Mouse (Mus musculus) layer of hippocampus, adult 9-11 months (tissue): Measurements from ENCODE around the gene Atxn7.
"Not testable (repeated sequence)": the region's sequence is repeated elsewhere in the genome, so short reads cannot be mapped to it uniquely, and the experiment has no call there.

ENCODE experiments used
- DNase-seq: peaks from one replicate; pipeline ENCODE4 v3.0.0; 2022

Atxn7 gene

DNA sequence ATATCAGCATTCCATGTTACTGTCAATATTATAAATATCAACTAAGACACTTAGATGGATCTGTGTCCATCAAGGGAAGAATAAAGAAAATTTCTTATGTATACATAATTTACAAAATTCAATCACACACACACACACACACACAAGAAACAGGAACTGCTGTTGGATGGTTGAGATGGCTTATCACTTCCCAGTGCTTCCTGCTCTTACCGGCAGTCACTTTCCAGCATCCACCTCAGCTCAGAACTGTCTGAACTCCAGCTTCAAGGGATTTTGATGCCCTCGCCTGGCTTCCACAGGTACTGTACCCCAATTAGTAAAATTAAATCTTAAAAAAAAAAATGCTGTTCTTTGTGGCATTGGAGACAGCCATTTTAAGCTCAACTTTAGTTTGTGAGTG is 27.2 kb downstream of the Atxn7 start:
- no peak for DNase-seq

DNA sequence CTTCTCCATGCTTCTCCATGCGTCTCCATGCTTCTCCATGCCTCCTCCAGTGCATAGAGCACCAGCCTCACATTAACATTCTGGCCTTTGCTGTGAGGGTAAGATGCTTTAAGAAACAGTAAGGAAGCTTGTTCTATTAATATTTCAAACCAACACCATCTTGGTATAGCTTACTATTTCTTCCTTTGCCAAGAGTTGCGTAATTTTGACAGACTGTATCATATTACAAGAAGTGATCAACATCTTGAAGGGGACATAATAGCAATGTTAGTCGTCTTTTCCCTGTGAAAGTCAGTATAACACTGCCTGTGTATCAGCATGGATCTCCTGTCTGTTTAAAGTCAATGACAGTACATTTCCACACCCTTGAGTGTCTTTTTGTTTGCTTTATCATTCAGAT is 29.5 kb downstream of the Atxn7 start:
- DNase-seq = no peak

DNA sequence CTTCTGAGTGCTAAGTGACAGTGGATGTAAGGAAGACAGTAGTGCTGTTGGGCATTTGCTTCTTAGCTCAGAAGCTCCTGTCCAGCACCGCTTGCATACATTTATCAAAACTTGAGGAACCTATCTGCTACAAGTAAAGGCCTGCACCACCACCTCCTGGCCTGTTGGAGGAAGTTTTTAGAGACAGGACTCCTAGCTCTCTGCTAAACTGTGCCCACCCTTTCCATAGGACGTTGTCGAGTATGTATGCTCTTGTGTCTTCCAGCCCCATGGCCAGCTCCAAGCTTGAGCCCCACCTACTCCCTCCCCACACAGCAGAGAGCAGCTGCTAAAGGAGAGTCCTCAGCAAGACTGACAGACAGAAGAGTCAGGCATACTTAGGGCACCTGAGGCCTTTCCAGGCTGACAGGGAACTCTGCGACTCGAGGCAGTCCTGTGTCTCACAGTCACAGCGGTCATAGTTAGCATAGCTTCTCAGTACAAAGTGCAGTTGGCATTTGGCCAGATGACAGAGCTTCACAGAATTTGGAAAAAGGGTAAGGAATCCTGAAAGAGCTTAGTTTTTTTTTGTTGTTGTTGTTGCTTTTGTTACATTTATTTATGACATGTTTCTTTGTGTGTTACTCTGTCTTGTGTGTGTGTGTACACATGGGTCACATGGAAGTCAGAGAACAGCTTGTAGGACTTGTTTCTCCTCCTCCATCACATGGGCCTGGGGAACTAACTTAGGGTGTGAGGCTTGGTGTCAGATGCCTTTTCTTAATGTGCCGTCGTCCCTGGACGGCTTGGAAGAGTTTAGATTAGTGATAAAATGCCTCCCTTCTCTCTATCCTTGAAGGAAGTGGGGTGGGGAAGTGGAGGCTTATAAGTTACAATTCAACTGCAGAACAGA is 34.2 kb downstream of the Atxn7 start:
- no peak for DNase-seq

DNA sequence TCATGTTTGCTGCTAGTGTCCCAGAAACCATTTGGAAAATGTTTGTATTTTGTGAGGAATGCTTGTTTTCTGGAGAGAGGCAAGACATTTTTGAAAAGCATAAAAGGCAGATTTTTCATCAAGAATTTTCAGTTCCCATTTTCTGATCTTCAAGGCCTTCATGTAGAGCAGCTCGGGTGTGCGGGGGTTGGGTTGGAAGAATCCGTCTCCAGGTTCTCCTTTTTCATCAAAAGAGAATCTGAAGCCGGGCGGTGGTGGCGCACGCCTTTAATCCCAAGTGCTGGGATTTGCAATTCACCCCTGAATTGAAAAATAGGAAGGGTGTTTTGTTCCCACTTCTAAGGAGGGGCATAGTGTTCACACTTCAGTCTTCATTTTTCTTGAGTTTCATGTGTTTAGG is 41.5 kb downstream of the Atxn7 start:
- no peak for DNase-seq

DNA sequence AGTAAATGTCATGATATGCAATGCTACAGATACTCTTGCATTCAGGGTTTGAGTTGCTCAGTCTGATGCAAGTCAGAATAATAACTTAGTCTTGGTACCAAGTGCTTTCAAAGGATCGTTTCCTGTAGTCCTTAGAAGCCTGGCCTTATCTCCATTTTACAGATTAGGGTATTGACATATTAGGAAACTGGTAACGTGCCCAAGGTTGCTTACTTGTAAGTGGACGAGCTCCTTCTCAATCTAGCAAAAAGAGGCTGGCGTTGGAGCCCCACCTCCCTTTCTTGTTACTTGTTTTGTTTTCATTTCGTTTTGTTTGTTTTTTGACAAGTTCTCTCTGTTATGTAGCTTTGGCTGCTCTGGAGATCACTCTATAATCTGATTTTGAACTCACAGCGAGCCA is 48.5 kb downstream of the Atxn7 start:
- no peak for DNase-seq

DNA sequence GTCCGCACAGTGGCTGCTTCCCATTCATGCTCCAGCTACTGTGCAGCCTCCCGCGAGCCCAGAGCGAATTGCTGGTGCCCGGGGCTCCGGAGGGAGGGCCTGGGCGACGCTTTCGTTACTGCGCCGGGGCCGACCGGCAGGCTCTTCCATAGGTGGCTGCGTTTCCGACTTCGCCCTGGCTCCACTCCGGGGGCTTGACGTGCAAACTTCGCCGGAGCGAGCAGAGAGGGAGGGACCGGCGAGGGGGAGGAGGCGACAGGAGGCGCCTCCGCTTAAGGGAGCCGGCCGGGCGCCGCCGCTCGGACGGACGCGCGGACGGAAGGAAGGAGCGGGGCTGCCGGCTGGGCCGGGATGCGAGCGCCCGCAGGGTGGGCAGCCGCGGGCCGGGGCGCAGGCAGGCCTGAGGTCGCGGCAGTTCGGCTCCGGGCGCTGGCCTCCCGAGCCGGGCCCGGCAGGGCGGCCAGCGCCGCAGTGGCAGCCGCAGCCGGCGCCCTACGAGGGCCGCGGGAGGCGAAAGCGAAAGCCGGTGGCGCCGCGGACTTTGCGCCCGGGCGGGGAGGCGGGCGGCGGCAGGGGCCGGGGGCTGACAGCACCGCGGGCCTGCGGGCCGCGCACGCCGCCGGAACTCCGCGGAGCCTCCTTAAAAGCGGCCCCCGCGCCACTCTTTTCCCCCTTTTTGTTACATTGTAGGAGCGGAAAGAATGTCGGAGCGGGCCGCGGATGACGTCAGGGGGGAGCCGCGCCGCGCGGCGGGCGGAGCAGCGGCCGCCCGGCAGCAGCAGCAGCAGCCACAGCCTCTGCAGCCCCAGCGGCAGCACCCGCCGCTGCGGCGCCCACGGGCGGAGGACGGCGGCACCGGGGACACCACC is 51.4 kb downstream of the Atxn7 start:
- peak; percentile 86 for DNase-seq

DNA sequence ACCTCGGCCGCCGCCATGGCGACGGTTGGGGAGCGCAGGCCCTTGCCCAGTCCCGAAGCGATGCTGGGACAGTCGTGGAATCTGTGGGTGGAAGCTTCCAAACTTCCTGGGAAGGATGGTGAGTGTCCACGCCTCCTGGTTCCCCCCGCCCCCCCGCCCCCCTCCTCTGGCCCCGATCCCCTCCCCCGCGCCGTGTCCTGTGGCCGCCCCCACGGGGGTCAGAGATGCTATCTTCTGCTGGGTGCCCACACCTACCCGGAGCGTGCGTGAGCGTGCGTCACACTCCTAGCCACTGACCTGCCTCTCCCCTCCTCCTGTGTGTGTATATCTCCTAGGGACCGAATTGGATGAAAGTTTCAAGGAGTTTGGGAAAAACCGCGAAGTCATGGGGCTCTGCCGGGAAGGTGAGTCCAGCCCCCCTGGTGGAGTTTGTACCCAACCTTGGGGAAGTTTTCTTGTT is 52.0 kb downstream of the Atxn7 start:
- DNase-seq = peak; percentile 31

DNA sequence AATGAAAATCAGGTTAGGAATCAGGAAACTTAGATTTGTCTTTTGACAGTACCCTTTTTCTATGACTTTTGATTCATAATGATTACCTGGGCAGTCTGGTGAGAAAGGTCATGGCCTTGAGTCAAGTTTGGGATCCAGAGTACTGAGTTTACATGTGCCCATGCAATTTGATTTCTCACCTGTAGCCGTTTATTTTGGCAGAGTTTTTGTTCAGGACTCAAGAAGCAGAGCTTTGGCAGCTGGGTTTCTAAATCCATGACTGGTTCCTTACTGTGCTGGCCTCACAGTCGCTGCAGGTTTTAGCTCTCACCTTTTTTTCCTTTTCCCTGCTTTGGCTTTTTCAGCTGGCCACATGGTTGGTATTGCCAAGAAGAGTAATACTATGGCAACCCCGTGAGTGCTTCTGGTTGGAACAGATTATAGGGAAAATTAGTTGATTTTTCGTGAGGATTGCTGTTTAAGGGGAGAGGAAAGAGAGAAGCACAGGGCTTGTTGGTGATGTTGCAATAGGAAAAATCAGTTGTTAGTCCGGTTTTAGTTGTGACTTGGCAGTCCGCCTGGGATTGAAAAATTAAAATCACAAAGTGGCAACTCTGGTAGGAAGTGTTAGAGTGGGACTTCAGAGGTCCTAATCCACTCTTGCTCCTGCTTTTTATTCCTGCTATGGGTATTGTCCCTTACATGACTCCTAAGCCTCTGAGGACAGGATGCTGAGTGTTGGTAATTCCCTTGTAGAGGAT is 53.6 kb downstream of the Atxn7 start:
- no peak for DNase-seq

DNA sequence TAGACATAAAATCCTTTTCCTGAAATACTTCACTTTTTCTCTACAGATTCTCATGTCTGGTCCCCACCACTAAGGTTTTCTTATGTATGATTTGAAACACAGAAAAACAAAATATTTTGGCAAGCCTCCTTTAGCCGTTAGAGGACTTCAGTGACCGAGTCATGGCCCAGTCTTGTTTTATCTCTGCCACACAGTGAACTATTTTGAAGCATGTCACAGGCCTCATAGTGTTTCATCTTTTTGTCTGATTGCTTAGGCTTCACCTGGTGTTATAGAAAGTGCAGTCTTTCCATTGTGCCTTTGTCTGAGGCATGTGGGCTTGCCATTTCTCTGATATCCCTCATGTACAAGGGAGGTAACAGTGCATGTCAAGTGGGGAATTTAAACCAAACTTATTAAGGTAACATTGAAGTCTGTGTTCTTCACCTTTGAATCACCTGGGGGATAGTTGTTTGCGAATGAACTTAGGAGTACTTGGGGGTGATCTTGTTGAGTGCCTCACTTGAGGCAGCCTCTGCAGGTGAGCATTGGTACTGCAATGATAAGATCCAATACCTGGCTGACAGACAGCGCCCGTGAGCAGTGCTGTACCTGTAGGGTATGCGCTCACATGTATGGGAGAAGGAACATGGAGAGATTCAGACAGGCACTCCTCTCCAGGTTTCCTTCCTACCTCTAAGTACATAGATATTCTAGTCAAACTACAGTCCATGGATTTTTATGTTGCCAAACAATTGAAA is 58.1 kb downstream of the Atxn7 start:
- DNase-seq = no peak

DNA sequence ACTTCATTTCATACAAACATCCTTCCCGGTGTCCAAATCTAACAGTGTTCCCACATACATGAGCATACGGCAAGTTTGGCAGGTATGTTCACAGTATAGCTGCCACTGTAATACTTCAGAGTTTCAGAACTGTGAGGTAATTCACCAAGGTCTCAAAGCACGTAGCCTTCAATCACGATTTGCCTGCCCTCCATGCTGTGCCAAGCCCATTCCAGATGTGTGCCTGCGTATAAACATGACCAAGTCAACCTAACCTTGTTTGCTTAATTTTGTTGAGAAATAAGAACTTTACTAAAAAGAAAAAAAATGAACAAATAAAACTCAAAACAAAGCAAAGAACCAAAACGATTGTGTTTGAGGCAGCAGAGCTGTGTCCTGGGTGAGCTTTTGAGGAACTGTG is 60.0 kb downstream of the Atxn7 start:
- DNase-seq = no peak

DNA sequence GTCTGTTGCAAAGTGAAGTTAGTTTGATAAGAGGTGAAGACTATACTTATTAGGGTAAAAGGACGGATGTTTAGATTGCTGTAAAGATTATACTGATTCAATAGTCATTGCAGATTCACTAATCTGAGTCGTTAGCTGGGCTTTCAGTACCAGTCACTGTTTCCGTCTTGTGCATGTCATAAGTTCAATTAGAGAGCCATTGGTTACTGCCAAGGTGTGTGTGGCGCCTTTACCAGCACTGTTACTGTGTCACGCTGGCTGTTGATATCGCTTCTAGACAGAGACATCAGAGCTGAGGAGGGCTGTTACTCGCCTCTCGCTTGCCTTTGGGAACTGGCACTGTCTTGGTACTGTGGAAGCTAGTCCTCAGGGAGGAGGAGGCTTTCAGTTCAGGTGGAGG is 64.6 kb downstream of the Atxn7 start:
- no peak for DNase-seq

DNA sequence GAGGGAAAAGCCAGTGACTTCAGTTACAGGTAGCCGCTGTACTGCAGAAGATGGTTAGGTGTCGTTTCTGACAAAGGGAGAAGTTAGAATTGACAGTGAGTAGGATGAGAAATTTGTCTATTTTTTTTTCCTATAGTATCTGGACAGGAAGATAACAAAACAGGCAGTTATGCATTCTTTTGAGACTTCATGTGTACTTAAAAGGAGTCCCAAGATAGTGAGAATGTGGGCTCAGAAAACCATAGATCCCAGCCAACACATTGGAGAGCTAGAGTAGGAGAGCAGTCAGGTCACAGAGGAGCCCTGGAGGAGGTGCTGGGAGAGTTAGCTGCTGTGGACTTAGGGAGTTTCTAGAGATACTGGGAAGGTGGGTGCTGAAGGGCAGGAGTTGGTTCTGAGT is 69.4 kb downstream of the Atxn7 start:
- no peak for DNase-seq

DNA sequence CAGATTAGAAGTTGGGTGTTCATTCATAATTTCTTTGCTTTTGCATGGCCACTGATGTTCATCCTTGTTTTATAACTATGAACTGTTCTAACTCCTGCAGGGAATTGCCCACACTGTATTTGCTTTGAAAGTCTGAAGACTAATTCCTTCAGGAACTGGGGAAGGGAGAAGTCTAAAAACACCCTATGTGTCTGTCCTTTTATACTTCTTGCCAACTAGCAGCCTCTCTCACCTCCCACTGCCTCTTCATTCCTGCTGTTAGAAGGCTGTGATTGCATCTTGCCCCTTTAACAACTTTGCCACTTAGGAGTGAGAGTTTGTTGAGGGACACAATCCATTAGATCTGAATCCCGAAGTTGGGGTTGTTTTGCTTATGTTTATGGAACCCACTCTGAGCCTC is 71.6 kb downstream of the Atxn7 start:
- no peak for DNase-seq

DNA sequence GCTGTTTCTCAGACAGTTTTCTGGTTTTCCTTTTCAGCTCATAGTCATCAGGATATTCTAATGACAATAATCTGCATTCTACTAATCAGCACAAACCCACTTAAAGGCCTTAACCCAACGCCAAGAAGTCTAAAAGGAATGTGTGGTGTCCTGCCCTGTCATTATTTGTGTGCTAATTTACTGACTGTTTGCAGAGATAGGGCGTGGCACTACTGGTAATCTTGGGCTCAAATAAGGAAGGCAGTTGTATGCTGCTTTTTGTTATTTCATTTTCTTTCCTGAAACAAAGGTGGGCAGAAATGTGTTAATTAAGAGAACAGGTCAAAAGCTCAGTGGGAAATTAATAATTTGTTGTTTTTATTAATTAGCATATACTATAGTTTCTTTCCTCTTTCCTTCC is 75.1 kb downstream of the Atxn7 start:
- DNase-seq = no peak

DNA sequence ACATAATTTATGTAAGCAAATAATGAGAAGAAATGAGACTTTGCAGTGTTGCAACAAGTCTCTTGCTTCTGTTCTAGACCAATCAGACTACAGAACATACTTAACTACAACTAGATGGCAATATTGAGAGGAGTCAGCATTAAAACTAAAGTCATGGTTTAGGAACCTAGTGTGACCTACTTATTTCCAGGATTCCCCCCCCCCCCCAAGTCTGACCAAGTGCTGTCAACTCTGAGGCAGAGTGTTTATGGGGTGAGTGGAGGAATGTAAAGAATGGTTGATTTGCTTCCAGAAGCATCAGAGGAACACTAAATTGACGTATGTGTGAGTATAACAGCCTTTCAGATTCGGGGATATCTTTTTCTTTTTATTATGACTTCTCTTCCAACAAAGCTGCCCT is 77.0 kb downstream of the Atxn7 start:
- DNase-seq = no peak

DNA sequence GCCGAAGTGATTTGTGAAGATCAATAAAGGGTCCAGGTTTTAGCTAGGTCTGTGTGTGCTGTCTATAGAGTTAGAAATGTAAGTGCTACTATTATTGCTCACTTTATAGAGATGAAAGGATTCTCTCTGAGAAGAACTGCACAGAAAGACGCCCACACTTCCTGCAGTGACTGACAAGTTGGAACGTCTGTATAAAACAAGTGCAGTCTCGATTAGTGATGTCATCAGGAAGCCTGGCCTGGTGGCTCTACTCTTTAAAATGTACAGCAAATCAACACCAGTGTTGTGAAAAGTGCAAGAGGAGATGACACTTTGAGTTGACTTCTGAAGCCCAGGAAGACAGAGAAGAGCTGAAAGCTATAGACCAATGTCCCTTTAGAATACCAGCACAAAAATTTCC is 81.1 kb downstream of the Atxn7 start:
- peak; percentile 32 for DNase-seq

DNA sequence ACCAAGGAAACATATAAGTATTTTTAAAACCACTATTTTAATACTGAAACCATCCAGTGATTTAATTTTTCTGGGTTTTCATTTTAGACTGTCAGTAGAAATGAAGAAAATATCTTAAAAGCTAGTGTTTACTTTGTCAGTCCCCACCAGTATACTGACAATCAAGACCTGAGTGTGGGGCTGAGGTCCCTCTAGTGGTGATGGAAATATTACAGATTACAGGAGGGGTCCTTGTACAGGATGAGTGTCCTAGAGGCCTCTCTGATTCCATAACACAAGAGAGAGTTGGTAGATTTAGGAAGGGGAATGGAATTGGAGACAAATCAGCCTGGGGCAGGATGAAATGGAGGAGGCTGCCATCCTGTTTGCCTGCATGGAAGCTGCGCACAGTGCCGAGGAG is 93.1 kb downstream of the Atxn7 start:
- DNase-seq = no peak

DNA sequence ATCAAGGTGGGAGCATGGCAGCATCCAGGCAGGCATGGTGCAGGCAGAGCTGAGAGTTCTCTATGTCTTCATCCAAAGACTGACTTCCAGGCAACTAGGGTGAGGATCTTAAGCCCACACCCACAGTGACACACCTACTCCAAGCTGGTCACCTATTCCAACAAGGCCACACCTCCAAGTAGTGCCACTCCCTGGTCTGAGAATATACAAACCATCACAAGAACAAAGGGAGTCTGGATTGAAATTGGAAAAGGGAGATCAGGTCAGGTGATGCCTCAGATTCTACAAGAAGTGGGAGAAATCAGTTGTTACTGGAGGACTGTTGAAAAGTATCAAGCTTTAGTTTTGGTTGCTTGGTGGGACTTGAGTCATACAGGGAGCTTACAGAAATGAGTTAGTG is 98.4 kb downstream of the Atxn7 start:
- not testable (repeated sequence) for DNase-seq

DNA sequence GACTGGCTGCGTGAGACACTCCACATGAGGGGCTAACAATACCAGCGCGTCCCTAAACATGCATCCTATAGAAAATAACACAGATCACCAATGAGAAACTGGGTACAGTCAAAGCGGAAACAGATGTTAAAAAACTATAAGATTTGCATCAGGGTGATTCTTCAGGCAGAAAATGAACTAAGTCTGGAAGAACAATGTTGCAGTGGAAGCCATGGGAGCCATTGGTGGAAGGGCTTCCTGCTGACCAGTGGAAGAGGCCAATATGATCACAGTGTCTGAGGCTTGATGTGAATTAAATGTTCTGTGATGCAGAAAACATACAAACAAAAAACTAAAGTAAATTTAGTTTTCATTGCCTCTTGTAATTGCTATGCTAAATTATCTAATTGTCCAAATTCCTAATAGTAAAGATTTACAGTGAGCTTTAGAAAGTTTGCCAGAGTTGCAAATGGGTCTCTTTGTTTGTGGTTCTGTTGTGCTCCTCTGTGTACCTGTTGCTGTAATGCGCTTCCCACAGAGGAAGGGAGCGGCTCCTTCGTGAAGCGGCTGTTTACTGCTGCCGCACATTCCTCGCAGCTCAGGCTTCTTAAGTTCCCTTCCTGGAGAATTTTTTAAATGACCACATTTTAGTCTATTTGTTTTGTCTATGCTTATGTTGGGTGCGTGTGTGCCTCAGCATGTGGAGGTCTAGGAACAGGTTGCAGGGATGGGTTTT is 101.4 kb downstream of the Atxn7 start:
- no peak for DNase-seq

DNA sequence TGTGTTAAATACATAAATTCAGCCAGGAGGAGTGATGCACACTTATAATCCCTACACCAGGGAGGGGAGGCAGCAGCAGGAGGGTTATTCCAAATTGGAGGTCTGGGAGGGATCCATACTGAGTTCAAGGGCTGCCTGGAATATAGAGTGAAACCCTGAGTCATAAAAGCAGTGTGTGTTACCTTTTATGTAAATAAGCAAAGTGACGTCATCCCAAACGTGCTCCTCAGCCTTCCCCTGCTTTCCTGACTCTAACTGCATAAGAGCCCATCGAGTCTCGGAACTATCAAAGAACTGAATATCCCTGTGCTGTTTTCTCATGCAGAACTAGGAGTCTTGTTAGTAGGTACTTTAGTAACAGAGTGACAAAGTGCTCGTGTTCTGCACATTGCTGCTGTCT is 102.1 kb downstream of the Atxn7 start:
- DNase-seq = no peak

DNA sequence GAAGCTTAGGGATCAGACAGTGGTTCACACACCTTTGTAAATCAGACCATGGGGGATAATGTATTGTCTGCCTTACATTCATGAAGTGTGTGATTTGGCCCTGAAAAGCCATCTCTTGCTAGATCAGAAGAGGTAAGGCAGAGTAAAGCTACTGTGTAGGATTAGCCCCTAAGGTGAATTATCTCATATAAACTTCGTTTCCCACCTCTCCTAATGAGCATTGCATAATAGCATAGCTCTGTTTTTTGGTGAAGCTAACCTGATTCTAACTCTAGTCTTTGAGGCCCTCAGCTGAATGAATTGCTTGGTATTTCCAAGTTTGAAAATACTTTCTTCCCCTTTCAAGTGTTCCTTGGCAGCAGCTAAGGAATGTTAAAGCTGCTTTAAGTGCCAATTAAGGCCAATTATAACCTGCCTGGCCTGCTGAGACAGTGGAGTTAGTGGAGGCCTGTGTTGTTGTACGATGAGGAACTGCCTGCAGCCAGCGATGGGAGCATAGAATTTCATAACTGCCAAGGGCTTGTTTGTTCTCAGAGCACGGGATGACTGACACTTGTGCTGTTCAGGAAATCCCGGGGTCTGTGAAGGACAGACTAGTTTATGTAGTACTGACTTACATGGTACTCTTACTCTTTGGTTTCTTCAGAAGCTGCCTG is 103.4 kb downstream of the Atxn7 start:
- DNase-seq = peak; percentile 10
